Mouse (Mus musculus) hindbrain, embryonic 11.5 days (tissue): Measurements from ENCODE around the gene Tmppe. TPM values are rescaled to one million over a fixed set of nuclear protein-coding genes. Genes with fewer than 3 reads are reported as not detected.
A peak's percentile ranks its signal among the peaks of the same experiment; 100 is the strongest.

ENCODE experiments used
- ATAC-seq: fragments of 200-750 bp; cut with Nextera tagmentation; 2 replicates; pipeline ENCODE4 v1.8.0; 2017; ENCODE audit warnings: mild to moderate bottlenecking, moderate TSS enrichment, moderate library complexity; ENCODE audit not compliant: low FRiP score
- DNase-seq: peaks from one replicate; pipeline ENCODE4 v3.0.0-alpha.2; 2015; ENCODE audit warnings: low spot score
- H3K27ac ChIP-seq: fragments of 300-500 bp; sonication (generic); 2 replicates; pipeline ENCODE4 v1.5.1; 2014; ENCODE audit warnings: mild to moderate bottlenecking, low read depth, low read length
- H3K27me3 ChIP-seq: fragments of 300-500 bp; sonication (generic); 2 replicates; pipeline ENCODE4 v1.6.1; 2014; ENCODE audit warnings: mild to moderate bottlenecking, low read length, moderate library complexity, mixed read lengths; ENCODE audit not compliant: control insufficient read depth, insufficient read depth
- H3K36me3 ChIP-seq: fragments of 300-500 bp; sonication (generic); 2 replicates; pipeline ENCODE4 v1.6.1; 2014; ENCODE audit warnings: mild to moderate bottlenecking, low read length, moderate library complexity, mixed read lengths; ENCODE audit not compliant: control insufficient read depth, insufficient read depth
- H3K4me1 ChIP-seq: fragments of 300-500 bp; sonication (generic); replicated peaks from 2 replicates; pipeline ENCODE4 v1.6.1; 2014; ENCODE audit warnings: low read length, mixed read lengths; ENCODE audit not compliant: control insufficient read depth, insufficient read depth
- H3K4me2 ChIP-seq: fragments of 300-500 bp; sonication (generic); replicated peaks from 2 replicates; pipeline ENCODE4 v1.6.1; 2014; ENCODE audit warnings: mild to moderate bottlenecking, low read depth, low read length
- H3K4me3 ChIP-seq: fragments of 300-500 bp; sonication (generic); 2 replicates; pipeline ENCODE4 v1.5.1; 2014; ENCODE audit warnings: low read depth, low read length
- H3K9ac ChIP-seq: fragments of 300-500 bp; sonication (generic); 2 replicates; pipeline ENCODE4 v1.6.1; 2014; ENCODE audit warnings: low read depth, low read length
- H3K9me3 ChIP-seq: fragments of 300-500 bp; sonication (generic); 2 replicates; pipeline ENCODE4 v1.6.1; 2016; ENCODE audit warnings: low read length; ENCODE audit not compliant: control insufficient read depth
- WGBS: fragments of 180-500 bp; shearing (Covaris S2); extraction: QIAGEN DNeasy Blood & Tissue Kit; methylation state at CpG from one replicate; pipeline ENCODE4 v1.1.7; 2014; 5-methylcytosine and 5-hydroxymethylcytosine counted together
- polyA plus RNA-seq: library from polyadenylated mRNA; unstranded; fragments of >200 nt; fragmentation: Nextera tagmentation; extraction: Ambion mirVana; gene quantifications from 2 replicates; pipeline ENCODE4 v1.2.1, GENCODE M21; 2014

Gene Tmppe
- polyA plus RNA-seq, 1 experiment from 2014 or later: 2.4 TPM

DNA sequence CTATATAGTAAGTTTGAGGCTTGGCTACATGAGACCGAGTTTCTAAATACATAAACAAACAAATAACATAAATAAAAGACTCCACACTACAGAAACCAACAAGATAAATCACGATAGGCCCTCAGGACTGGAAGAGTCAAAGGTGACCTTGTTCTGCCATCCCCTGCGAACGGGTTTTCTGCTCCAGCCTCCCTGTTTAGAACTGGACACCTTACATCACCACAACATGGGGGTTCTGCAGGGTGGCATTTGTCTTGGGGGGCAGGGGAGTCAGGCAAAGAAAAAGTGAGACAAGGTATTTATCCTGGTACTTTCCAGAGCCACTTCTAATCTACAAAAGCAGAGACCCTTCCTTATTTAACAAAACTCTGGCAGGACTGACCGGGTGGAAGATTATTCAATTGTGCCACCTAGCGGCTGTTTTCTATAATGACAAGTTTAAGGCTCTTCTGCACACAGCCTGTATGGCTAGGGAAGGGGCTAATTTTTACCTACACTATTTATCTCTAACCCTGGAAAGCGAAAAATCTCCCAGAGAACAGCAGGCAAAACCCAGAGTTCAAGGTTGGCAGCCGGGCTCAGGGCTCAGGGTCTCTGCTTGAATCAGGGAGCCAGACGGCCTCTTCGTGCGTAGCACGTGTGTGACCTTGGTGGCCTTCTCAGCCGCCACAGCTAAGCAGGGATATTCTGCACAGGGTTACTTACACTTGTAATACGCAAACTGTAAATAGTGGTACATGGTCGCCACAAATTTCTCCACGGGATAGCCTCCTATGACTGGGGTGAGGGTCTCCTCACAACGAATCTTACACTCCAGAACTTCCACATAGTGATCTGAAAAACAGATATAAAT is 19.8 kb upstream of the Tmppe start:
- DNase-seq: peak; percentile 72
- 69% methylated on average over 17 of the region's 17 CpGs for WGBS
- Histone ChIP-seq H3K27ac (no peak overlapping the region), H3K4me2 (no peak overlapping the region), H3K27me3 (no peaks in the 10 kb centered on the region), H3K9me3 (no peaks in the 10 kb centered on the region), H3K4me3 (no peak overlapping the region), H3K36me3 (no peaks in the 10 kb centered on the region), H3K9ac (no peak overlapping the region), H3K4me1 (no peaks in the 10 kb centered on the region)
- peak; percentile 78 for ATAC-seq

DNA sequence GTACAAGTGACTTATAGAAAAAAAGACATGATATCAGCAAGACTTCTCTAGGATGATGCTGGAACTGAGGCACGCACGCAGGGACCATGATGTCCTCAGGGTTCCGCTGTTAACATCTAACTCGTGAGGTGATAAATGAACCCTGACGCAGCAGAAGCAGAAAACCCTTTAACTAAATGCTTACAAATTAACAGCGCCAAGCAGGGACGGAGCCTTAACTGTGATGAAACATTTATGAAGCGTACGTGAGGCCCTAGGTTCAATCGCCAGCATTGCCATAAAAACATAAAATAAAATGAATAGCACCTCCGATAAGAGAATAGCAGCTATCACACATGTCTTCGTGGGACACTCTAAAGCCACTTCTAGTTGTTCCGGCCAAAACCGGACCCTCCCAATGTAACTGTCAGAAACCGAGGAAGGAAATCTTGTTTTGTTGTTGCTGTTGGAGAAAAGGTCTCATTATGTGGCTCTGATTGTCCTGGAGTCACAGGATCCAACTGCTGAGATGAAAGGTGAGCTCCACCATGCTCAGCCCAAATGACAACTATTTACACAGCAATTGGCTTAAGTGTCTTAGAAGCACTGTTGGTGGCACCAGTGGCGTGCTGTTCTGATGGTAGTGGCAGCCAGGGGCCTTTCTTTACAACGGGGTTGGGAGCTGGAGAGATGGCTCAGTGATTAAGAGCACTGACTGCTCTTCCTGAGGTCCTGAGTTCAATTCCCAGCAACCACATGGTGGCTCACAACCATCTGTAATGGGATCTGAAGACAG is 17.8 kb upstream of the Tmppe start:
- Histone ChIP-seq H3K36me3 (no peaks in the 10 kb centered on the region), H3K4me1 (no peaks in the 10 kb centered on the region), H3K4me2 (no peak overlapping the region), H3K27ac (no peak overlapping the region), H3K4me3 (no peak overlapping the region), H3K9me3 (no peaks in the 10 kb centered on the region), H3K27me3 (no peaks in the 10 kb centered on the region), H3K9ac (no peak overlapping the region)
- WGBS: 90% methylated on average over 17 of the region's 17 CpGs
- DNase-seq (no peak), ATAC-seq (no peak)

DNA sequence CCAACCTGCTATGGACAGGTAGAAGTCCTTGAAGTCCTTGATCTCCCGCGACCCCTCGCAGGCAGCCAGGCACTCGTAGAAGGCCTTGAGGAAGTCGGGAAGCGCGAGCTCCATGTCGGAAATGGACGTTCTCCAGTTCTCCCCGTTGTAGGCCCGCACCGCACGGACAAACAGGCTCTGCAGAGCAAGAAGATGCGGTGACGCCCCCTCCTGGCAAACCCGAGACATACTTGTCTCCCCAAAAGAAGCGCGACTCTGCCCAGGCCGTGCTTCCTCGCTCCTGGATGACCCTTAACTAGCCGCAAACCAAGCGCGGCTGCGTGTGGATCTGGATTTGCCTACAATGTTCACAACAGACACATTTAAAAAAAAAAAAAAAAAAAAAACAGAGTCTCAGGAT is 16.2 kb upstream of the Tmppe start:
- H3K4me2 ChIP-seq: no peak overlapping the region
- no peaks in the 10 kb centered on the region for H3K4me1 ChIP-seq
- H3K9ac ChIP-seq: no peak overlapping the region
- H3K4me3 ChIP-seq: no peak overlapping the region
- no peaks in the 10 kb centered on the region for H3K36me3 ChIP-seq
- 90% methylated on average over 24 of the region's 24 CpGs for whole genome bisulfite sequencing
- ATAC-seq (no peak), DNase-seq (no peak)
- H3K27me3 ChIP-seq: no peaks in the 10 kb centered on the region
- no peak overlapping the region for H3K27ac ChIP-seq
- no peaks in the 10 kb centered on the region for H3K9me3 ChIP-seq

DNA sequence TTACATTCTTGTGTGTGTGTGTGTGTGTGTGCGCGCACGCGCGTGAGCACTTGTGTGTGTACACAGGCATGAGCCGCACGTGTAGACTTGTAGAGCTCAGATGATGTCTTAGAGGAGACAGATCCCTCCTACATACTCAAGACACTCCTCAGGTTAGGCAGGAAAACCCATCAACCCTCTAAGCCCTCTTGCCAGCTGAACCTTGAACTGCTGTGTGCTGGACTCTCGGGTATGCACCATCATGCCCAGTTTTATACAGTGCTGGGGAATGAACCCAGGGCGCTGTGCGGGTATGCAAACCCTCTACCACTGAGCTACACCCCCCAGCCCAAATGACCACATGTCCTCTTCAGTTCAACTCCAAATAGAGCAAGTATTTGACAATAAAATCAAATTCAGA is 15.7 kb upstream of the Tmppe start:
- Histone ChIP-seq H3K4me1 (no peaks in the 10 kb centered on the region), H3K9me3 (no peaks in the 10 kb centered on the region), H3K27ac (no peak overlapping the region), H3K4me2 (no peak overlapping the region), H3K27me3 (no peaks in the 10 kb centered on the region), H3K9ac (no peak overlapping the region), H3K4me3 (no peak overlapping the region), H3K36me3 (no peaks in the 10 kb centered on the region)
- 93% methylated on average over 10 of the region's 10 CpGs for WGBS
- DNase-seq: no peak
- no peak for ATAC-seq

DNA sequence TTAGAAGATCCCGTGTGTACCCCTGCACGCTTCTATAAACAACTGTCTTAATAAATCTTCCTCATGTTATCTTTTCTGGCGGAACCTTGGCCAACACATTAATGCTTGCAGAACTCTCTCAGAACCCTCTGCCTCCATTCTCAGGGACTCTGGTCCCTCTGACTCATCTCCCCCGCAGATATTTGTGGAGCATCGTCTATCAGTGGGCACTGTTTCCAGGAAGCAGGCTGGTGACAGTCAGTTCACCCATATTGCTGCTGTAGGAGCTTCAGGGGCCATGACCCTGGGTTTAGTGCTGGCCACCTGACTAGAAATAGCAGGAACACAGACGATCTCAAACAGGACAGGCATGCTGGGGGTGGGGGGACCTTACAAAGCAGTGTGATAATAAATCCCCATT is 13.8 kb upstream of the Tmppe start:
- no peaks in the 10 kb centered on the region for H3K4me1 ChIP-seq
- 75% methylated on average over 6 of the region's 6 CpGs for WGBS
- ATAC-seq (no peak), DNase-seq (no peak)
- H3K9me3 ChIP-seq: no peaks in the 10 kb centered on the region
- H3K4me2 ChIP-seq: no peak overlapping the region
- H3K27ac ChIP-seq: no peak overlapping the region
- no peaks in the 10 kb centered on the region for H3K27me3 ChIP-seq
- H3K9ac ChIP-seq: no peak overlapping the region
- H3K4me3 ChIP-seq: no peak overlapping the region
- H3K36me3 ChIP-seq: no peaks in the 10 kb centered on the region

DNA sequence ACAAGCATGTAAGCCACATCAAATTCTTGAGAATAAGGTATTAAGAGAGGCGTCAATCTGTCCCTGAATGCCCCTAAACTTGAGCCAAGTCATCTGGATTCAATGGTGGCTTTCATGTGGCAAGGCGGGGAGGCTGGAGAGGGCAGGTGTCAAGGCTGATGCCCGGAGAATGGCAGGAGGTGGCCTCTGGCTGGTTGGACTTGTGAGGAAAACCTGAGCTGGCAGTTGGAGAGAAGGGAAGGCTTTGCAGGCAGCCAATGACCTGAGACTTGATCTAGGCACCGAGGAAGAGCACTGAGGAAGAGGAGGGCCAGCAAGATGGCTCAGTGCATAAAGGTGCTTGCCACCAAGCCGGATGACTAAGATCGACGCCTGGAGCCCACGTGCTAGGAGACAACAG is 12.6 kb upstream of the Tmppe start:
- 89% methylated on average over 8 of the region's 8 CpGs for WGBS
- ATAC-seq (no peak), DNase-seq (no peak)
- Histone ChIP-seq H3K9ac (no peak overlapping the region), H3K4me3 (no peak overlapping the region), H3K4me2 (no peak overlapping the region), H3K36me3 (no peaks in the 10 kb centered on the region), H3K27me3 (no peaks in the 10 kb centered on the region), H3K9me3 (no peaks in the 10 kb centered on the region), H3K27ac (no peak overlapping the region), H3K4me1 (no peaks in the 10 kb centered on the region)

DNA sequence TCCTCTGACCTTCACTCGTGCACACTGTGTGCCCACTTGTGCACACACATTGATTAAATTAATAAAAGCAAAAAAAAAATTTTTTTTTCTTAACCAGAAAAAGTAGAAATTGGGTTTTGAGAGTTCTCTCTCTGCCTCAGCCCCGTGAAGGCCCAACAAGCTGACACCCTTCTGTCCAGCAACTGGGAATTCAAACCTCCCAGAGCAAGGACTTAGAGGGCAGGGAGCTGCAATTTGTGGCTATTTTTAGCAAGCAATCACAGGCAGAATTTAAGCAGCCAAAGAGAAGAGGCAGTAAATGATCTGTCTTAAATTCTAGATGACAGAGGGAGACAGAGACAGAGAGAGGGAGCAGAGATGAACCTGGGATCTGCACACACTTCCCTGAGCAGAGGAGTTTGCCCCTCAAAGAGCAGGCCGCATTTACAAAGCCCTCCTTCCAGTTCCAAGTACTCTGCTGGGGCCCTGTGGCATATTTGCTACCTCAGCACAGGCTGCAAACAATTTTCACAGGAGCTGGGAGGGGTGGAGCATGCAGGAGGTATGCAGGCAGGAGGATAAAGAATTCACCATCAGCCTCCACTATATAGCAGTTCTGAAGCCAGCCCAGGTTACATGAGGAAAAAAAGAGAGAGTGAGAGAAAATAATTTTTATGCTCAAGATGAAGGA is 12.1 kb upstream of the Tmppe start:
- no peak overlapping the region for H3K9ac ChIP-seq
- WGBS: 88% methylated on average over 3 of the region's 3 CpGs
- H3K4me1 ChIP-seq: no peaks in the 10 kb centered on the region
- DNase-seq (no peak), ATAC-seq (no peak)
- no peaks in the 10 kb centered on the region for H3K9me3 ChIP-seq
- H3K4me3 ChIP-seq: no peak overlapping the region
- H3K27me3 ChIP-seq: no peaks in the 10 kb centered on the region
- H3K36me3 ChIP-seq: no peaks in the 10 kb centered on the region
- H3K27ac ChIP-seq: no peak overlapping the region
- no peak overlapping the region for H3K4me2 ChIP-seq

DNA sequence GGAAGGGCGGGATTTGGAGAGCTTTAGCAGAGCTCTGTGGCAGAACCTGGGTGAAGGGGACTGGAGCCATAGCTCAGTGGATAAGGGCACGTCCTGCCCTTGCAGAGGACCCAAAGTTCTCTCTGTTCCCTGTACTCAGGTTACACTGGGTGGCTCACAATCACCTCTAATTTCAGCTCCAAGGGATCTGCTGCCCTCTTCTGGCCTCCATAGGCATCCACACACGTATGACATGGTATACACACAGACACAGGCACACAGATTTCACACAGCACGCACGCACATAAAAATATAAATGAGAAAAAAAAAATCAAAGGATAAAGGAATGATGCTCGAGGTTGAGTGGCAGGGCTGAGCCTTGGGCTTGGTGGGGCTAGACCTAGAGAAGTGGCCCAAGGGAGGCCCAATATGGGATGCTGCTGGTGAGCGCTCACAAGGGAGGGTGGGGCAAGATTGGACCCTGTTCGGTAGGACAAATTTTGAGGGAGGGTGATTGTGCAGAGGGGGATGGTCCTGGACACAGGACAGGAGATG is 11.5 kb upstream of the Tmppe start:
- DNase-seq: peak; percentile 27
- peak overlapping the region; percentile 90 for H3K4me2 ChIP-seq
- no peaks in the 10 kb centered on the region for H3K4me1 ChIP-seq
- no peak overlapping the region for H3K27ac ChIP-seq
- H3K4me3 ChIP-seq: peak overlapping the region; percentile 74
- no peaks in the 10 kb centered on the region for H3K9me3 ChIP-seq
- H3K36me3 ChIP-seq: no peaks in the 10 kb centered on the region
- no peak overlapping the region for H3K9ac ChIP-seq
- H3K27me3 ChIP-seq: no peaks in the 10 kb centered on the region
- ATAC-seq: no peak; the same call in 1 of the 2 replicates
- 82% methylated on average over 8 of the region's 8 CpGs for WGBS
